Mouse (Mus musculus) frontal cortex, postnatal 25 days (tissue): ENCODE results near the gene Cphx3.
"Not testable (repeated sequence)": the region's sequence is repeated elsewhere in the genome, so short reads cannot be mapped to it uniquely, and the experiment has no call there.

Experiments
- DNase-seq, 2 experiments: peaks; one replicate each; pipeline ENCODE4 v3.0.0; 2022; ENCODE audit warnings: low spot score in 2 of 2

The Cphx3 gene

DNA sequence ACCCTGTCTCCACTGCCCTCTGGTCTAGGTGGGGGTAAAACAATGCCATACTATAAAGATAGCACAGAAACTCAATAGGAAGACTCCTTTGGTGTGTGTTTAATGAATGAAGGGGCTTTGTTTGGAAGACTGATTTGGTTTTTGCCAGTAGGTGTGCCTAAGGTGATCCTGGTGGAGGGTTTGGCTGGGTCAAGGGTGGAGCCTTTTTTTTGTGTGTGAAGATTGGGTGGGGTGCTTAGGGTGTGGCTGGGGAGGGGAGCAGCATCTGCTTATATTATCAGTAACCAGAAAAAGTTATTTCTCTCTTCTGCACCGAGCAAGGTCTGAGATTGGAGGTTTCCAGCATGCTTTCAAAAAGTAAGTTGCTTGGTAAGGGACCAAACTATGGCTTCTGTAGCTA, at the start of gene Cphx3:
Cphx3 (plus strand) TSS at position 301 of the 400 bp plus-strand sequence.
- DNase-seq: not testable (repeated sequence)

DNA sequence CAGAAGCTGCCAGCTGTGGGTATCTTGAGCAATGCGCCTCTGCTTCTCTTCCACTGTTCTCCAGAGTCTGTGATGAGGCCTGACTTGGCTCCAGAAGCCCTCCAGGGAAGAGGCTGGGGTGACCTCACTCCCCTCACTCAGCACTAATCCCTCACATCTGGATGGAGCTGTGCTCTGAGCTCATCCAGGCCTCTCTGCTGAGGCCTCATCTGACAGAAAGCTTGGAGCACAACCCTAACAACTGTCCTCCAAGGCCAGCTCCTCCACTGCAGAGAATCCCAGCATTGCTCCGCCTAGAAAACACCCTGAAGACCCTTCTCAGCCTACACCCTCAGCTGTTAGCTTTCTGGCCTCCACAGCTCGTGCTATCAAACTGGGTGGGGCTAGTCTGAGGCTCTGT, 47.7 kb upstream of the Cphx3 start:
- DNase-seq: not testable (repeated sequence)

DNA sequence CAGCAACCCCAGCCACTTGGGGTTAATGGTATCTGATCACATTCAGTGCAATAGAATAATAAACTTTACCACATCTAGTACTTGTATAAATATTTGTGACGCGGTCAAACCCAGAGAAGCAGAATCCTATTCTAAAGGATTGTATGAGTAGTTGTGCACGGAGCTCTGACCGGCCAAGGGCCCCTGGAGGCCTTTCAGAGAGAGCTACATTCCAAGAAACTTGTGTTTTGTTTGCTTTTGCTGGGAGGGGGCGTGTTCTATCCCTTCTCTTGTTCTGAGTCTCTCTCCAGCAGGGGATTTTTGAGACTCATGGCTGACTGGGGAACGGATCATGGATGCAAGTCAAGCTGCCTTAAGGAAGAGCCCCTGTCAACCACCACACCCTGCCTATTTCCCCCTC, 46.7 kb upstream of the Cphx3 start:
- not testable (repeated sequence) for DNase-seq

DNA sequence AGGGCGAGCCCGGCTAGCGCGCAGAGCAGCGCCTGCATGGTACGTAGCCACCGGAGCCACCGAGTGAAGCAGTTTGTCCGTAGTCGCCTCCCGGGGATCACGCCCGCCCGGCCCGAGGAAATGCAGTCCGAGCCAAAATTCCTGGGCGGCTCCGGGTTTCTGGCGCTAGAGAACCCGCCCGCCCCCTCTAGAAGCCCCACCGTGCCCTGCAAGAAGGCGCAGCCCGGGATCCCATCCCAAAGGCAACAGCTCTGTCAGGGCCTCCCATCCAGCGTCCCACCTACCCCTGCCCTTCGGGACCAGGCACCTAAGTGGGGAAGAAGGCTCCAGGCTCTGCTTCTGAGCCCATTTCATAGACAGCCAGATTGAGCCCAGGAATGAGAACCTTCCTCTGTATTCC, 39.5 kb upstream of the Cphx3 start, which contains the start of gene Gm9780:
Gm9780 (minus strand) TSS at position 101 of the 400 bp plus-strand sequence.
- not testable (repeated sequence) for DNase-seq

- DNase-seq: not testable (repeated sequence)
These were observed 37.1 kb upstream of the Cphx3 start for GRCm38 (mm10) chr14:26045007-26045406.

GRCm38 (mm10) chr14:26047026-26047425, 35.1 kb upstream of the Cphx3 start:
- not testable (repeated sequence) for DNase-seq

GRCm38 (mm10) chr14:26048767-26049166, 33.3 kb upstream of the Cphx3 start:
- DNase-seq: not testable (repeated sequence)

- DNase-seq: not testable (repeated sequence)
These were observed 23.9 kb upstream of the Cphx3 start for GRCm38 (mm10) chr14:26058184-26058583.

DNA sequence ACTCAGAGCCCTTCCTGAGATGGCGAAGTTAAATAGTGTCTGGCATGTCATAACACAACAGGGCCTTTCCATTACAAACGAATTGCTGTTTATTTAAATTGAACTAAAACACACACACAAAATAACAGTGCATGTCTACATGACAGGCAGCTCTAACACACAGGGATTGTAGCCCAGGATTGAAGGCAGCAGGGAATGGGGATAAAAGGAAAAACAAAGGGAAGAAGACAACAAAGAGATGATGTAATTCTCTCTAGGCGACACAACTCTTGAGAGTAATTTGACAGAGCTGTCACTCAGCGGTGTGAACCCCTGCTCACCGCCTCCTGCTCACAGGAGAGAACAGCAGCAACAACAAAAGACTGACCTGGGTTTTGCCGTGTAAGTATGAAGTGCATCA, 22.7 kb upstream of the Cphx3 start:
- not testable (repeated sequence) for DNase-seq

- not testable (repeated sequence) for DNase-seq
These were observed 15.3 kb upstream of the Cphx3 start for GRCm38 (mm10) chr14:26066574-26067324.

GRCm38 (mm10) chr14:26067325-26067633, 14.8 kb upstream of the Cphx3 start, which contains the start of gene Tmem254c:
Tmem254c (minus strand) TSS chr14:26067355.
- DNase-seq: not testable (repeated sequence)

- DNase-seq: not testable (repeated sequence)
These were observed 5.3 kb upstream of the Cphx3 start for GRCm38 (mm10) chr14:26076620-26077390.

DNA sequence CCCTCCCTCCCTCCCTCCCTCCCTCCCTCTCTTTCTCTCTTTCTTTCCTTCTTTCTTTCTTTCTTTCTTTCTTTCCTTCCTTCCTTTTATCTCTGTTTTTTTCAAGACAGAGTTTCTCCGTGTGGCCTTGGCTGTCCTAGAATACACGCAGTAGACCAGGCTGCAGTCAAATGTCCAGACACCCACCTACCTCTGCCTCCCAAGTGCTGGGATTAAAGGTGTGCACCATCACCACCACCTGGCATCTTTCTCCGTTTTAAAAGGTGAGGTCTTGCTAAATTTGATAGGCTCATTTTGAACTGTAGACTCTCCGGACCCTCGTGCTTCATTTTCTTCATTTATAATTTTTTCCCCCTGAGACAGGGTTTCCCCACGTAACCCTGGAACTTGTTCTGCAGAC, 881 bp upstream of the Cphx3 start, which contains the start of gene Cphx2:
Cphx2 (plus strand) TSS at position 301 of the 400 bp plus-strand sequence.
- not testable (repeated sequence) for DNase-seq

DNA sequence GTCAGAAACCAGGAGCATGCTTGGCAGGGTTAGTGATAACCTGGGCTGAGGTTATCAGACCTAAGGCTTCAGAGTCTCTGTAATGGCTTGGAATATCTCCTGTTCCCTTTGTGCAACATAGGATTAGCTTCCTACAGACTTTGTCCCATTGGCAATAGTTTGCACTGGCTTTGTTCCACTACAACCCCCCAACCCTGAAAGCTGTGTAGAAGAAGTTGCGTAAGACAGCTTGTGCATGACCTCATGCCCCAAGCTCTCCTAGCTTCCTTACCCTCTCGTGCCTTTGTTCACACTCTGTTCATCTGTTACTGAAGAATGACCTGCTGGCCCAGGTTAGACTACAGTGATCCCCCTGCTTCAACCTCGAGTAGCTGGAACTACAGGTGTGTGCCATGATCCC, 15.5 kb downstream of the Cphx3 start:
- not testable (repeated sequence) for DNase-seq

DNA sequence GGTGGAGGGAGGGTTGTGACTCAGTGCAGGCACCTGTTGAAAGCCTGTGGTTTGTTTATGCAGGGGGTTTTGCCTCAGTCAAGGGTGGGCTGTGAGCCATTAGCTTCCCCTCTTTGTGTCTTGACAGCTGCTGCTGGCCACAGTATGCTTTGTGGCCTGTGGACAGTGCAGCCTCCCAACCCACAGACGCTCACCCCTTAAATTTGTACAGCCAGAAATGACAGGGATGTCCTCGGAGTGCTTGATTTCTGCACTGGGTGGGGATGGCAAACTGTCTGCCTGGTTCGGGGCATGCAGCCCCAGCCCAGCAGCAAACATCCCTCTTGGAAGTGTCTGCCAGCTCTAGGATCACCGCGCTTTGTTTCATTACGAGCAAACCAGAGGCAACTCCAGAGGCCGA, 36.1 kb downstream of the Cphx3 start, which contains the start of gene Duxbl2:
Duxbl2 (plus strand) TSS at position 200 of the 400 bp plus-strand sequence.
- DNase-seq: not testable (repeated sequence)

- DNase-seq: not testable (repeated sequence)
These were observed 36.5 kb downstream of the Cphx3 start for GRCm38 (mm10) chr14:26118550-26119000.

- not testable (repeated sequence) for DNase-seq
These were observed 37.0 kb downstream of the Cphx3 start for GRCm38 (mm10) chr14:26119095-26119494.

DNA sequence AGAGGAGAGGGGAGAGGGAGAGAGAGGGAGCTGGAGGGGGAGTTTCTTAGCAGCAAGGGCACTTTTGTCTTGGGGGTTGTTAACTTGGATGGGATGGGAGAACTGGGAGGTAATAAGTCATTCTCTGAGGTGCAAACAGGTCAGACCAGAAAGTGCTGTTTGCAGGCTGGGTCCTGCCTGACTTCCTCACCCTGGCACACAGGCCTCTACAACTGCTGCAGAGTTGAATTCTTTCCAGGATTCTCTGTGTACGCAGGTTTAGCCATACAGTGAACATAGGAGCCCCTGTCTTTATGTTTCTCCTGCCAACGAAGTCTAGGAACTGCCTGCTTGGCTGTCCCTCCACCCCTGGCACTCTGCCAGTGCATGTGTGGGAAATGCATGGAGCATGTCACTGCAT, 65.0 kb downstream of the Cphx3 start:
- not testable (repeated sequence) for DNase-seq

GRCm38 (mm10) chr14:26156032-26156431, 73.9 kb downstream of the Cphx3 start:
- DNase-seq: not testable (repeated sequence)

DNA sequence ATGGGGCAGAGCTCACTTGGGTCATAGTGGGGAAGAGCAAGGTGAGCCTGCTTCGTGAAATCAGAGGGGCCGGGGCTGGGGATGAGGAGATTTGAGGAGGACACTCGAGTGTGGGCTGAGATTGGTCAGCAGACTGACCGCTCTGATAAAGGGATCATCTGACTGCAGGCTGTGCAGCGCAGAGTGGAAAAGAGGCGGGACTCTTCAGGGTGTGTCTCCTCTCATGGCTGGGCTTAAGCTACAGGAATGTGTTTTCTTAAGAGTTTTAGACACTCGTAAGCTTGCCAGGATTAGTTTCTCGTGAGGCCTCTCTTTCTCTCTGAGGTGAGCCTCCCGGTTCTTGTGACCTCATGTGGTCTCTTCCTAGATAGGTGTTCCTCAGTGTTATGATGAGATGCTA, 79.1 kb downstream of the Cphx3 start:
- not testable (repeated sequence) for DNase-seq

DNA sequence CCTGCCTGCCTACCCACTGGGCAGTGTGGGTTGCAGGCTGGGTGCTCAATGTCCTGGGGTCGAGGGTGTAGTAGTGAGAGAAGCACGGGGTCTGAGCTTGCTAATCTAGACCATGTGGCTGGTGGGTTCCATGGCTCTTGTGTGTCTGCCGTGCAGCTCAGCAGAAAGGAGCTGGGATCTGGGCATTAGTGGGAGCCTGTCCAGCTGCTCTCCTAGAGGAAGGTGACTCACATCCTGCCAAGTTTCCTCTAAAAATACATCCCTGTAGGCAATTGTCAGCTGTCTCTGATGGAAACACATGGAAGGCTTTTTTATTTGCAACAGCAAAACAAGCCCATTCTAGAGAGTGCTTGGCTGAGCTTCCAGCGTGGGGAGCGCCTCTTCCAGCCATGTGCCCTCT, 80.3 kb downstream of the Cphx3 start:
- not testable (repeated sequence) for DNase-seq

DNA sequence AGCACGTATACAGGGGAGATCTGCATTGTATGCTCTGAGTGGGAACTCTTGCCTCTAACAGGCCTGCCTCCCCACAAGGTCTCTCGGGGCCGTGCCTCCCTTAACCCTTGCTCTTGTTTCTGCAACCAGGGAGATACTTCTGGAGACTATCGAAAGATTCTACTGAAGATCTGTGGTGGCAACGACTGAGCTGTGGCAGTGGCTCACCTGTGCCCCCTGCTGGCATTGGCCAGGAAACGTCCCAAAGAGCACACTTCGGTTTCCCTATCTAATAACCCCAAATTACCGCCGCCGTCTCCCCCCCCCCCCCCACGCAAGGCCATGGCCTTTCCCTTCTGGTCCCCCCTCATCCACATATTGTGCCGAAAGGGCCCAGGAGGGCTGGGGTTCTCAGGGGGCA, 83.2 kb downstream of the Cphx3 start:
- not testable (repeated sequence) for DNase-seq
